Mouse (Mus musculus): Measurements from ENCODE around the gene Cep170b. TPM values are rescaled to one million over a fixed set of nuclear protein-coding genes. Genes with fewer than 3 reads are reported as not detected.

The Cep170b gene
- polyA plus RNA-seq, 1 experiment from 2014 or later, result 5.0 TPM

DNA sequence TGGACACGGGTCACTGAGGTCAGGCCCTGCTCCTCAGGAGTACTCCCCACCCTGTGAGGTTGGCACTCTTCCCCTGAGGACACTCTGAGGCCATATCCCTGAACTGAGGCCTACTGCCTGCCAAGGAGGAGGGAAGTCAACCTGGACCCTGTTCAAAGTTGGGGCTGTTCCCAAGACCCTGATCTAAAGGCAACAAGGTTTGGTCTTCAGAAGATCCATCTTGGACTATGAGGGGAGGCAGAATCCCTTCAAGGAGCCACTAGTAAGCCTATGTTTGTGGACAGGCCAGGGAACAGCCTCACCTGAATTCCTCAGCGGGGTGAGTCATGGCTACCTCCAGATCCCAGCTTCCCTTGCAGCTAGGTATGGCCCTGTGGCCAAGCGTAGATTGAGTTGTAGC lies 39.2 kb downstream of the Cep170b start:
- Histone ChIP-seq H3K4me1 (no peaks in the 10 kb centered on the region), H3K4me2 (no peak overlapping the region), H3K36me3 (no peaks in the 10 kb centered on the region), H3K27ac (no peak overlapping the region), H3K4me3 (no peak overlapping the region), H3K9me3 (replicated peaks) (no peaks in the 10 kb centered on the region), H3K9ac (no peak overlapping the region), H3K27me3 (replicated peaks) (peaks cover 15% of the 10 kb centered on the region)
- 59% methylated on average over 3 of the region's 3 CpGs for WGBS (ENCODE audit: insufficient replicate concordance)
- ATAC-seq, result no peak

DNA sequence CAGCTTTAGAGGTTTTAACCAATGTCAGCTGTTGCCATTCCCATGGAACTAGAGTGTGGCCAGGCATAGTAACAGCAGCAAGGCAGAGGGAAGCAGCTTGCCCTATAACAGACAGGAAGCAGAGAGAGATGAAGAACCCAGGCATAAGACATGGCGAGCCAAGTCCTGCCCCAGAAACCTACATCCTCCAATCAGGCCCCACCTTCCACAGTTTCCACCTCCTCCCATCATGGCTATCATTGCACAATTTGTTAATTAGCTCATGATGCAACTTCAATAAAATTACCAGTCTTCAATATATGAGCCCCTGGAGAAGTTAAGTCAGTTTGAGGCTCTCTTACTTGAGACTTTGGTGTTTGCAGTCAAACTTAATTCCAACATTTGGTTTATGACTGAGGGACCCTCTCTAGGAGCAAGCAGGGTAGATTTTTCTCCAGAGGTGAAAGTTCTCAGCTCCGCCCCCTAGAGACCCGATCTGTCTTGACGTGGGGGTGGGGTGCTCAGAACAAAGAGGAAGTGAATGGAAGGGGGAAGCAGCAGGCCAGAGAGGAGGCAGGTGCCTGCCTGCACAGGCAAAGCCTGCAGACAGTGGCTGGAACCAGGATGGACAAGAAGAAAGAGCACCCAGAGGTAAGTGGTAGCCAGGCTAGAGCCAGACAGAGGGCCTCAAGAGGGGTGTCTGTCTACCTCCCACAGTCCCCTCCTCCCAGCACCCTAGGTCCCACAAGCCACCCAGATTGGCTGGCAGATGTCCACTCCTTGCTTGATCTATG lies 40.1 kb downstream of the Cep170b start, which contains the start of gene Pld4:
TSS of gene Pld4 (plus strand) at position 502 of the 773 bp plus-strand sequence.
- Histone ChIP-seq H3K9me3 (replicated peaks) (no peaks in the 10 kb centered on the region), H3K27me3 (replicated peaks) (peaks cover 12% of the 10 kb centered on the region), H3K4me3 (0 out of 2 replicates have a peak within 1 kb of the TSS, but pooled peaks have one; percentile 3), H3K4me1 (no peaks in the 10 kb centered on the region), H3K27ac (no peak within 1 kb of the TSS), H3K4me2 (no peak within 1 kb of the TSS), H3K9ac (no peak within 1 kb of the TSS), H3K36me3 (no peaks in the 10 kb centered on the region)
- ATAC-seq, result 0 out of 2 replicates have a peak, but pooled peaks have one; percentile 24
- 24% methylated on average over 4 of the region's 4 CpGs for WGBS (ENCODE audit: insufficient replicate concordance)

DNA sequence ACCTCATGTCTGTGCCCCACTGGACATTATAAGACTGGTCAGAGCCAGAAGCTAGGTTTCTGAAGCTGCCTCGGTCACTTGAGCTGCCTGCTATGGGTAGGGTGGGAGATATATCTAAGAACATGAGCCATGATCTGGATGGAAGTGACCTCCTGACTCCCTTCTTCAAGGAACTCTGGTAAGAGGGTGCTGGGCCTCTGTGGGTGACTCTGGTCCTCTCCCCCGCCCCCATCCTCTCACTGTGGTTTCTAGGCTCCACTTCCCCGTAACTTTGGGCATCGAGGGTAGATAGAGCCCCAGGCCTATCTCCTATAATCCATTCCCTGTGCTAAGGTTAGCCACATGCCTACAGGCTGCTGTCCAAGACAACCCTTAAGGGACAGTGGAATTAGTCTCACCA lies 41.2 kb downstream of the Cep170b start:
- ATAC-seq, result no peak
- H3K4me2 ChIP-seq, result no peak overlapping the region
- H3K4me1 ChIP-seq, result no peaks in the 10 kb centered on the region
- H3K9me3 ChIP-seq (replicated peaks), result no peaks in the 10 kb centered on the region
- no peak overlapping the region for H3K9ac ChIP-seq
- WGBS (ENCODE audit: insufficient replicate concordance), result 30% methylated on average over 4 of the region's 4 CpGs
- H3K27me3 ChIP-seq (replicated peaks), result peaks cover 6% of the 10 kb centered on the region; the same call in 1 of the 2 replicates
- no peaks in the 10 kb centered on the region for H3K36me3 ChIP-seq
- H3K4me3 ChIP-seq, result no peak overlapping the region
- no peak overlapping the region for H3K27ac ChIP-seq

- no peak overlapping the region for H3K9ac ChIP-seq
- no peak overlapping the region for H3K27ac ChIP-seq
- no peaks in the 10 kb centered on the region for H3K9me3 ChIP-seq (replicated peaks)
- H3K4me2 ChIP-seq, result no peak overlapping the region
- H3K27me3 ChIP-seq (replicated peaks), result peaks cover 6% of the 10 kb centered on the region; the same call in 1 of the 2 replicates
- H3K4me3 ChIP-seq, result no peak overlapping the region
- ATAC-seq, result 0 out of 2 replicates have a peak, but pooled peaks have one; percentile 27
- no peaks in the 10 kb centered on the region for H3K36me3 ChIP-seq
- H3K4me1 ChIP-seq, result no peaks in the 10 kb centered on the region
- WGBS (ENCODE audit: insufficient replicate concordance), result 57% methylated on average over 3 of the region's 3 CpGs
These were observed 41.8 kb downstream of the Cep170b start for GRCm38 (mm10) chr12:112762018-112762417.

GRCm38 (mm10) chr12:112763176-112763575 lies 42.9 kb downstream of the Cep170b start:
- 57% methylated on average over 4 of the region's 4 CpGs for WGBS (ENCODE audit: insufficient replicate concordance)
- Histone ChIP-seq H3K9me3 (replicated peaks) (no peaks in the 10 kb centered on the region), H3K4me3 (no peak overlapping the region), H3K36me3 (no peaks in the 10 kb centered on the region), H3K4me2 (no peak overlapping the region), H3K27ac (no peak overlapping the region), H3K27me3 (replicated peaks) (peaks cover 10% of the 10 kb centered on the region; the same call in 1 of the 2 replicates), H3K9ac (no peak overlapping the region), H3K4me1 (no peaks in the 10 kb centered on the region)
- ATAC-seq, result no peak

- Histone ChIP-seq H3K36me3 (no peaks in the 10 kb centered on the region), H3K27me3 (replicated peaks) (peaks cover 10% of the 10 kb centered on the region; the same call in 1 of the 2 replicates), H3K9me3 (replicated peaks) (no peaks in the 10 kb centered on the region), H3K4me1 (no peaks in the 10 kb centered on the region), H3K4me2 (no peak overlapping the region), H3K27ac (no peak overlapping the region), H3K4me3 (no peak overlapping the region), H3K9ac (no peak overlapping the region)
- no peak for ATAC-seq
- 58% methylated on average over 5 of the region's 5 CpGs for WGBS (ENCODE audit: insufficient replicate concordance)
These were observed 43.9 kb downstream of the Cep170b start for GRCm38 (mm10) chr12:112764141-112764540.

GRCm38 (mm10) chr12:112764991-112765390 lies 44.7 kb downstream of the Cep170b start:
- no peak for ATAC-seq

DNA sequence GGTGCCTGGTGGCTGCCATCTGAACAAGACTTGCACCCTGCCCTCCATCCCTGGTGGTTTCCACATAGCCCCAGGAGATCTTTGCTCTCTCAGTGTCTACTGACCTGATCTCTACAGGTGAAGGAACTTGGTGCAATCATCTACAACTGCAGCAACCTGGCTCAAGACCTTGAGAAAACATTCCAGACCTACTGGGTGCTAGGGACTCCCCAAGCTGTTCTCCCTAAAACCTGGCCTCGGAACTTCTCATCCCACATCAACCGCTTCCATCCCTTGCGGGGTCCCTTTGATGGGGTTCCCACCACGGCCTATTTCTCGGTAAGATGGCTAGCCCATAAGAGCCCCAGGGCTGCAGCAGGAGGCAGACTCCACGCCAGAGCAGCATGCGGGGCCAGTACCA lies 46.3 kb downstream of the Cep170b start:
- no peak overlapping the region for H3K9ac ChIP-seq
- no peaks in the 10 kb centered on the region for H3K4me1 ChIP-seq
- no peak overlapping the region for H3K4me2 ChIP-seq
- no peak overlapping the region for H3K4me3 ChIP-seq
- H3K27ac ChIP-seq, result no peak overlapping the region
- 76% methylated on average over 7 of the region's 7 CpGs for WGBS (ENCODE audit: insufficient replicate concordance)
- H3K27me3 ChIP-seq (replicated peaks), result peaks cover 10% of the 10 kb centered on the region; the same call in 1 of the 2 replicates
- ATAC-seq, result no peak
- H3K36me3 ChIP-seq, result no peaks in the 10 kb centered on the region
- H3K9me3 ChIP-seq (replicated peaks), result no peaks in the 10 kb centered on the region

More at GRCm38 (mm10) chr12:112764991-112765390, 44.7 kb downstream of the Cep170b start:
- Histone ChIP-seq H3K27me3 (replicated peaks) (peaks cover 10% of the 10 kb centered on the region; the same call in 1 of the 2 replicates), H3K4me2 (no peak overlapping the region), H3K36me3 (no peaks in the 10 kb centered on the region), H3K4me1 (no peaks in the 10 kb centered on the region), H3K9ac (no peak overlapping the region), H3K4me3 (no peak overlapping the region), H3K27ac (no peak overlapping the region), H3K9me3 (replicated peaks) (no peaks in the 10 kb centered on the region)
- 55% methylated on average over 7 of the region's 7 CpGs for WGBS (ENCODE audit: insufficient replicate concordance)

- no peak overlapping the region for H3K4me3 ChIP-seq
- no peaks in the 10 kb centered on the region for H3K9me3 ChIP-seq (replicated peaks)
- WGBS (ENCODE audit: insufficient replicate concordance), result 77% methylated on average over 16 of the region's 16 CpGs
- H3K27ac ChIP-seq, result no peak overlapping the region
- no peaks in the 10 kb centered on the region for H3K36me3 ChIP-seq
- no peak for ATAC-seq
- peaks cover 11% of the 10 kb centered on the region; the same call in 1 of the 2 replicates for H3K27me3 ChIP-seq (replicated peaks)
- no peak overlapping the region for H3K4me2 ChIP-seq
- H3K4me1 ChIP-seq, result no peaks in the 10 kb centered on the region
- H3K9ac ChIP-seq, result no peak overlapping the region
These were observed 47.0 kb downstream of the Cep170b start for GRCm38 (mm10) chr12:112767036-112767890.

- H3K27ac ChIP-seq, result no peak overlapping the region
- H3K36me3 ChIP-seq, result no peaks in the 10 kb centered on the region
- no peak overlapping the region for H3K4me2 ChIP-seq
- no peak overlapping the region for H3K9ac ChIP-seq
- no peaks in the 10 kb centered on the region for H3K4me1 ChIP-seq
- ATAC-seq, result no peak
- H3K27me3 ChIP-seq (replicated peaks), result peaks cover 10% of the 10 kb centered on the region; the same call in 1 of the 2 replicates
- 68% methylated on average over 8 of the region's 8 CpGs for WGBS (ENCODE audit: insufficient replicate concordance)
- no peak overlapping the region for H3K4me3 ChIP-seq
- H3K9me3 ChIP-seq (replicated peaks), result no peaks in the 10 kb centered on the region
These were observed 47.9 kb downstream of the Cep170b start for GRCm38 (mm10) chr12:112768166-112768565.

DNA sequence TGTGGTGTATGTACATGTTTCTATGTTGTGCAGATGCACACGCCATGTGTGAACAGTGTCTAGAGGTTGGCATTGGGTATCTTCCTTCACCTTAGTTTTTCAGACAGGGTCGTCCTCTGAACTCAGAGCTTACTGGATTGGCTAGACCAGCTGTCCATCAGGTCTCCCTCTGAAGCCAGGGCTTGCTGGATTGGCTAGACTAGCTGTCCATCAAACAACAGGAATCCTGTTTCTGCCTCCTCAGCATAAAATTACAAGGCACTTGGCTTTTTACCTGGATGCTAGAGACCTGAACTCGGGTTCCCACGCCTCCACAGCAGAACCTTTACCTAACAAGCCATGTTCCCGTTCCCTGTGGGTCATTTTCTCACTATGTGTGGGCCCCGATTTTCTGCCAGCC lies 48.8 kb downstream of the Cep170b start:
- ATAC-seq, result no peak
- Histone ChIP-seq H3K36me3 (no peaks in the 10 kb centered on the region), H3K4me3 (no peak overlapping the region), H3K9me3 (replicated peaks) (no peaks in the 10 kb centered on the region), H3K27ac (no peak overlapping the region), H3K9ac (no peak overlapping the region), H3K4me2 (no peak overlapping the region), H3K4me1 (no peaks in the 10 kb centered on the region), H3K27me3 (replicated peaks) (peaks cover 7% of the 10 kb centered on the region; the same call in 1 of the 2 replicates)
- whole genome bisulfite sequencing (ENCODE audit: insufficient replicate concordance), result 61% methylated on average over 6 of the region's 6 CpGs

DNA sequence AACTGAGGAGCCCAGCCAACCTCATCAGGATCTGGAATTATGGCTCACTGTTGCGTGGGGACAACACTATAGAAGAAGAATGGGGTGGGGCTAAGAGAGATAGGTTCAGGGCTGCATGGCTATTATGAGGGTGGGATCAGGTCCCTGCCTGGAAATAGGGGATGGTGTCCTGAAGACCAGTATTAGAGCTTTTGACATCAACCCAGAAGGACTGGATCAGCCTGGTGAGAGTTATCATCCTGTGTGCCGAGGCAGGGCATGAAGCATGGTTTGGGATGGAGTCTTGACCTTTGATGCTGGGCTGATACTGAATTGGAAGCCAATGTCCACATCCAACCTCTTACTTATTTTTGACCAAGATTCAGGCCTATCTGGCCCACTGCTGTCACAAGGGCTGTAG lies 49.5 kb downstream of the Cep170b start:
- no peaks in the 10 kb centered on the region for H3K9me3 ChIP-seq (replicated peaks)
- no peak overlapping the region for H3K27ac ChIP-seq
- H3K27me3 ChIP-seq (replicated peaks), result peaks cover 7% of the 10 kb centered on the region; the same call in 1 of the 2 replicates
- no peak overlapping the region for H3K9ac ChIP-seq
- no peak overlapping the region for H3K4me3 ChIP-seq
- no peaks in the 10 kb centered on the region for H3K36me3 ChIP-seq
- no peaks in the 10 kb centered on the region for H3K4me1 ChIP-seq
- WGBS (ENCODE audit: insufficient replicate concordance), result 75% methylated on average over 2 of the region's 2 CpGs
- no peak overlapping the region for H3K4me2 ChIP-seq
- no peak for ATAC-seq
